Mouse (Mus musculus) testis, postnatal 10 days (tissue): ENCODE measurements at regions not wholly inside any gene's neighbourhood (a gene's known extent, or its start where the extent isn't known, plus 50 kb on each side); places are given as distances from the start of the nearest gene placed in this dataset.

Experiments
- DNase-seq: peaks from one replicate; pipeline ENCODE4 v3.0.0; 2021; ENCODE audit warnings: low spot score

DNA sequence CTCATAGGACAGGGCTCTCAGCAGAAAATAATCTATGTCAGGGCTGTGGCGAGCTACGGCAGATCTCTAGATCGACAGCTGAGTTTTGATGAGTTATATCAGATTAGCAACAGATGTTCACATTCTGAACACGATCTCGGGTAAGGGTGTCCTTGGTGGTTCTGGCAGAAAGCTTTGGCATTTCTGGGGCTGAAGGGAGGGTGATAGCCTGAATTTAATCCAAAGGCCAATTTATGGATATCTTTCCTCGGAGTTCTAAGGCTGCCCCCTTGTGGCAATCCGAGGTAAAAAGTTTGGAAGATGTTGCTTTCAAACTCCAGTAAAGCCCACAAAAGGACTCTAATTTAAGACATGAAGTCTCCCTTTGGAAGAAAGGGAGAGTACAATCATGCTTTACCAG, 101.3 kb upstream of the Luzp2 start:
- DNase-seq, result peak; percentile 66

DNA sequence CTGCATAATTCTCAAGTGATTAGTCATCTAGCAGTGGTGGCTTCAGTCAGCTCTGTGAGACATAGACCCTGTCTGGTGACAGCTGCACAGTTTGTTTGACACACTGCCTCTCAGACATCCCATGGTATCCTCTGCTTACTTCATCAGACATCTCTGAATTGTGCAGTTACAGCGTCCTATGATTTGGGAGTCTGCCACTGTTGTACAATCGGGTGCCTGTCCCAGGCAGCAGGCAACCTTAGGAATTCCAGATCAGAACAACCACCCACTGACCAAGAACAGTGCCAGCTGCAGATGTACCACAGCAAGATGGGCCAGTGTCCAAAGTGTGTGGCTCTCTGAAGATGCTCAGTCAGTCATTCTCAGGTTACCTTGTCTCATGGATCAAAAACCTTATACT, 100.4 kb upstream of the Luzp2 start:
- no peak for DNase-seq

DNA sequence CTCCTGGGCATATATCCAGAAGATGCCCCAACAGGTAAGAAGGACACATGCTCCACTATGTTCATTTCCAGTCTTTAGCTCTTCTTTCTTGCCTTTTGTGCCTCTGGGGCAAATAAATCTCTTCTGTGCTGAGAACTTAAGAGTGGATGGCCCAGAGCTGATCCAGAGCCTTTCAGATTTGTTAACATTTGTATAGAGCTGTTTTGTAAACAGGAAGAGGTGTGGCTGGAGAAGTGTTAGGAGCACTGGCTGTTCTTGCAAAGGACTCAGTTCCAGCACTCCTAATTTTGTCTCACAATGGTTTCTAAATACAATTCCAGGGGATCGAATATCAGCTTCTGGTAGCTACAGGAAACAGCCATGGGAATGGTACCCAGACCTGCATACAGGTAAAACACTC, 68.0 kb upstream of the Luzp2 start:
- no peak for DNase-seq

DNA sequence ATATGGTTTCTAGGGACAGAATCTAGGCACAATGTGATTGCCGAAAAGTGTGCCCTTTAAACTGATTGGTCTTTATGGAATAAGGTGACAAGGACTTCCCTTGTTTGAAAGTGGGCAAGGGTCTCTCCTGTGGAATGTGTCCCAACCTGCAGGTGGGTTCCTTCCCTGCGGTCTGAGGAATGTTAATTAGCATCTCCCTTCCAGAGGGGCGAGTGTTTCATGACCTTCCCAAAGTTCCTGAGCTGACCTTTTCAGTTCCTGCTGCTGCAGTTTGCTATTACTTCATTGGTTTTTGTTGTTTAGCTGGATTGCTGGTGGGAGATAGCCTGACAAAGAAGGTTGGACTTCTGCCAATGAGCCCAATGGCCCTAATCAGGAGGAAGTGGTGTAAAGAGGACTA, 66.6 kb upstream of the Luzp2 start:
- DNase-seq, result no peak

DNA sequence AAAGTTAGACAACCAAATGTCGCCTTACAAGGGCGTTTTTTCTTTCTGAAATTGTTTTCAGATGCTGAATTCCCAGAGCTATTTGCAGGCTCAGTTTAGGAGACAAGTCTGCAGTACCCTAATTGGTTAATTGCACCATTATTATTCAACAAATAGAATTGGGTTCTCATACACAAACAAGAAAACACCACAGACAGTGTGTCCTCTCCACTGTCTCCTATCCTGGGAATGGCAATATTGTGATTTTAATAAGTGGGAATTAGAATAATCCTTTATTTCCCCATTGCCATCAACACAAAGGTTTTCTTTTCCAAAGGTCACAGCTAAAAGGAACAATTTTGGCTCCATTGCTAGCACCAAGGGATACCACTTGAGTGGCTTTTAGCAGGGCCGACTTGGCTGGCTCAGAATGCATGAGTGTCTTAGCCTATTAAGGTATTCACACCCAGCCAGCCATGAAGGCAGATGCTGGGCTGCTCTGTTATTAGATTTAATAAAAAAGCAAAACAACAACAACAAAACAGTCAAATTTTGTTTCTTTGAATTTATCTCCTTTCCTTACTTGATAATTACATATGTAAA, 53.3 kb upstream of the Luzp2 start:
- no peak for DNase-seq

DNA sequence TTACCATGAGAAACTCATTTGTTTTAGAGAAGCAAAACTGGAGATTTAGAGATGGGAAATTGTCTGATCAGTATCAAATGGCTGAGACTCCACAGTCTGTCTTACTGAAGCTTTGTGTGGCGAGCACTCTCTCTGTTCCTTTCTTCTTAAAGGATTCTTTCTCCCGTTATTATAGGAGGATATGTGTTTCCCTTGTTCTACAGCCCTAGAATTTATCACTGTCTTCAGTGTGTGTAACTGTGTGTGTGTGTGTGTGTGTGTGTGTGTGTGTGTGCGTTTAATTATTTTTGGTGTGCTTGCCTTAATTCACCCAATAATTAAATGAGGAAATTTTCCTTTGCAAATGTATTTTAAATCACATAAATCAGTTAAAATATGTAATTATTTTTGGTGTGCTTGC, 52.7 kb upstream of the Luzp2 start:
- no peak for DNase-seq

DNA sequence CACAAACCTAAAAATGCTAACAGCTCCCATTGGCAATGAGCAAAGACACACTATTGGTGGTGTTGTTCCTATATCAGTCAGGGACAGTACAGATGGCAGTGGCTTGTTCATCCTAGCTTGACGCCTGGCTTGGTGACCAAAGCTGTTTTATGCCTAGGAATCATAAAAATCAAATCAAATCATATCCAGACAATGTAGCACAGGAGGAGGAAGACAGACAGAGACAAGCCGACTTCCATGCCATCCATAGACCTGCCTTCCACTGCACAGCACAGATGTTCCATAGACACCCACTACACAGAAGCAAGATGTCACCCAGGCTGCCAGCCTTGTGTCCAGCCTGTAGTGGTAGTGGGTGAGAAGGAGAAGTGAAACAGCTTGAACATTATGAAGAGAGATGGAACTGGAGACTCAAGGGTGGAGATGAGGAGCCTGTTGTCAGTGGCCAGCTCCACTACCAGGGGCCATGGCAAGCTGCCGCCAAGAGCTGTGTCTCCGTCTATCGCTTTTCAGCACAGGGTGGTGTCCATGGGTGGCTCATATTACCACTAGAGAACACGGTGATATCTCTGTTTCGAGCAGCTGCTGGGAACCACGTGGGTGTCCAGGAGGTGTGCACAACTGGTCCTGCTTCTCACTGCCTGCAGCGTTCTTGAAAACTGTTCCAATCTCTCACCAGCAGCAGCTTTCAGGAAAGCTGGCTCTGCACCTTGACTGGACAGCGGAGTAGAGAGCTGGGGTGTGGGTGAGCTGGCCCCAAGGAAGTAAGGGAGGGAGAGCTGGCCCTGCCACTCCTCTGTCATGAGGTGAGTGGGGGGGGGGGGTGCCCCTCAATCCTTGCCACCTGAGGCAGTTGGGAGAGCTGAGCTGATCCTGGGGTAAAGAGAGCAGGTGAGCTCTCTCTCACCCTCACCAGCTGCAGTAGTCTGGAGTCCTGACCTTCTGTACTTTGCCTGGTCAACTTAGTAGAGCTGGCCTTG, 51.5 kb upstream of the Luzp2 start:
- no peak for DNase-seq
